Comparison of ENCODE assay signal across 11 mouse cellular contexts in genomic region chr17:86379405-86380137, GRCm38 (mm10).
A peak's percentile ranks its signal among the peaks of the same experiment; 100 is the strongest.
DNase-seq lines count a peak whose midpoint lies in the region; ATAC-seq and TF ChIP-seq lines count a peak whose summit lies in the region.
"Had no signal": no experiment of that assay in that cellular context is flagged by ENCODE, and none has a peak within 500 bp of the region (broad histone marks: within the 10 kb centered on the region; RNA-seq: fewer than 3 reads in every experiment).

No protein-coding gene starts in this region.

- 0 out of 2 replicates have a peak overlapping the region, but pooled peaks have one; percentile 18 for H3K4me2 ChIP-seq in heart, embryonic 16.5 days (ENCODE audit: low read depth, low read length)
- peak overlapping the region; percentile 39 for H3K4me2 ChIP-seq in CH12.LX (ENCODE audit: insufficient read depth, low read depth, poor library complexity, severe bottlenecking)
- H3K4me2 ChIP-seq in liver, embryonic 12.5 days, result no peak overlapping the region

- H3K9ac ChIP-seq in heart, embryonic 16.5 days (ENCODE audit: low read length), result 0 out of 2 replicates have a peak overlapping the region, but pooled peaks have one; percentile 6
- H3K9ac ChIP-seq in CH12.LX (ENCODE audit: insufficient read depth, low read depth), result 0 out of 2 replicates have a peak overlapping the region, but pooled peaks have one; percentile 0
- H3K9ac ChIP-seq in liver, embryonic 12.5 days, result no peak overlapping the region

- H3K9me3 ChIP-seq in heart, embryonic 16.5 days (replicated peaks; ENCODE audit: control insufficient read depth, low read length), result no peaks in the 10 kb centered on the region
- no peaks in the 10 kb centered on the region for H3K9me3 ChIP-seq in CH12.LX (replicated peaks; ENCODE audit: low read length)
- no peaks in the 10 kb centered on the region for H3K9me3 ChIP-seq in limb, embryonic 10.5 days (replicated peaks)
- no peaks in the 10 kb centered on the region for H3K9me3 ChIP-seq in liver, embryonic 12.5 days (replicated peaks)

- dilution Hi-C loops in CH12.LX (cut with MboI; ENCODE audit: extremely low pct_ligation_motif_present, extremely low pct_unique_long_range_greater_than_20kb, low sequenced_read_pairs), result no loop called here

- H3K79me2 ChIP-seq in CH12.LX (replicated peaks; ENCODE audit: control insufficient read depth, extremely low read depth, insufficient read depth, poor library complexity, severe bottlenecking), result no peaks in the 10 kb centered on the region; the same call in 1 of the 2 replicates

- DNase-seq in heart, adult 9 months (ENCODE audit: low spot score in 2 of 2), result no peak
- no peak for DNase-seq in CH12.LX (ENCODE audit: extremely low read depth)
- DNase-seq in limb, embryonic 10.5 days (ENCODE audit: low spot score), result no peak
- DNase-seq in thymus, postnatal 14 days, result no peak
- DNase-seq: cerebellum, adult 9-11 months; right cerebral cortex, postnatal 4 days; thymus, postnatal 25 days had no signal

- in situ Hi-C loops in CH12.LX (cut with MboI; ENCODE audit: low pct_ligation_motif_present, low pct_unique_long_range_greater_than_20kb, low sequenced_read_pairs), result loop anchor here (10.0 kb wide), 1 partner anchor 55 kb away; no protein-coding TSS in a partner anchor

- H3K27me3 ChIP-seq in heart, embryonic 16.5 days (ENCODE audit: control insufficient read depth, insufficient read depth, low read length), result no peaks in the 10 kb centered on the region
- H3K27me3 ChIP-seq in CH12.LX (replicated peaks), result no peaks in the 10 kb centered on the region
- no peaks in the 10 kb centered on the region for H3K27me3 ChIP-seq in limb, embryonic 10.5 days (ENCODE audit: low read depth, poor library complexity, severe bottlenecking)
- H3K27me3 ChIP-seq in liver, embryonic 12.5 days (replicated peaks), result no peaks in the 10 kb centered on the region

- peaks cover 25% of the 10 kb centered on the region for H3K4me1 ChIP-seq in heart, embryonic 16.5 days (ENCODE audit: control insufficient read depth, insufficient read depth, low read length)
- H3K4me1 ChIP-seq in CH12.LX (ENCODE audit: control insufficient read depth in 1 of 2, insufficient read depth in 2 of 2), result peaks cover 42 to 94% of the 10 kb centered on the region in 2 experiments
- H3K4me1 ChIP-seq in cortical plate, adult 2 months (ENCODE audit: control insufficient read depth, insufficient read depth, low read length), result peaks cover 7% of the 10 kb centered on the region
- H3K4me1 ChIP-seq in limb, embryonic 10.5 days, result peaks cover 89% of the 10 kb centered on the region
- peaks cover 19% of the 10 kb centered on the region for H3K4me1 ChIP-seq in liver, embryonic 12.5 days

- H3K4me3 ChIP-seq in heart, embryonic 16.5 days (ENCODE audit: low read length), result no peak overlapping the region
- H3K4me3 ChIP-seq in CH12.LX (replicated peaks in 1 of 3; ENCODE audit: low read depth in 2 of 3, low read length in 2 of 3, poor library complexity in 1 of 3), result no peak overlapping the region
- H3K4me3 ChIP-seq in cortical plate, adult 2 months (ENCODE audit: insufficient read depth, low read length), result no peak overlapping the region
- peak overlapping the region; percentile 3; the same call in 1 of the 2 replicates for H3K4me3 ChIP-seq in limb, embryonic 10.5 days
- no peak overlapping the region for H3K4me3 ChIP-seq in liver, embryonic 12.5 days

- ATAC-seq in heart, embryonic 16.5 days (replicated peaks; ENCODE audit: extremely low read depth, insufficient read depth, low FRiP score), result no peak
- no peak for ATAC-seq in megakaryocyte-erythroid progenitor cell, adult 5-6 weeks (replicated peaks; ENCODE audit: low FRiP score, low TSS enrichment, poor library complexity, severe bottlenecking)
- ATAC-seq in liver, embryonic 12.5 days, result no peak

- no peak; the same call in 1 of the 2 replicates for TF ChIP-seq RAD21 in CH12.LX (IDR thresholded peaks at IDR 0.05; ENCODE audit: low read depth, low read length)

- no peak for TF ChIP-seq POLR2A in CH12.LX (IDR thresholded peaks at IDR 0.05; ENCODE audit: low read depth, low read length)
- no peak for TF ChIP-seq POLR2A in cortical plate, adult 2 months (IDR thresholded peaks at IDR 0.05; ENCODE audit: extremely low read depth, insufficient read depth, low read length)

- 30% methylated on average over 17 of the region's 17 CpGs for WGBS in heart, embryonic 16.5 days
- WGBS in limb, embryonic 10.5 days, result 9% methylated on average over 17 of the region's 17 CpGs
- 35% methylated on average over 17 of the region's 17 CpGs for WGBS in liver, embryonic 12.5 days (ENCODE audit: insufficient replicate concordance)

- no peaks in the 10 kb centered on the region for H3K36me3 ChIP-seq in heart, embryonic 16.5 days (ENCODE audit: control insufficient read depth, insufficient read depth)
- H3K36me3 ChIP-seq in CH12.LX (replicated peaks in 1 of 2; ENCODE audit: control insufficient read depth in 1 of 2, insufficient read depth in 1 of 2, low read length in 1 of 2), result peaks cover 0 to 4% of the 10 kb centered on the region in 2 experiments
- H3K36me3 ChIP-seq in limb, embryonic 10.5 days, result no peaks in the 10 kb centered on the region
- H3K36me3 ChIP-seq in liver, embryonic 12.5 days, result no peaks in the 10 kb centered on the region

- peak; percentile 52 for TF ChIP-seq EP300 in CH12.LX (IDR thresholded peaks at IDR 0.05; ENCODE audit: low read length)

- no peak overlapping the region for H3K27ac ChIP-seq in heart, embryonic 16.5 days (ENCODE audit: low read length)
- no peak overlapping the region; the same call in 1 of the 2 replicates for H3K27ac ChIP-seq in CH12.LX (ENCODE audit: insufficient read depth, low read depth)
- H3K27ac ChIP-seq in cortical plate, adult 2 months (ENCODE audit: insufficient read depth, low read length), result peak overlapping the region; percentile 87
- peak overlapping the region; percentile 56 for H3K27ac ChIP-seq in limb, embryonic 10.5 days
- no peak overlapping the region for H3K27ac ChIP-seq in liver, embryonic 12.5 days

- TF ChIP-seq CTCF in CH12.LX (conservative IDR thresholded peaks at IDR 0.05 in 1 of 2, IDR thresholded peaks at IDR 0.05 in 1 of 2; ENCODE audit: low read depth in 2 of 2, low read length in 2 of 2), result no peak
- TF ChIP-seq CTCF in cortical plate, adult 2 months (IDR thresholded peaks at IDR 0.05; ENCODE audit: extremely low read depth, insufficient read depth, low read length), result 0 out of 2 replicates have a peak, but pooled peaks have one; percentile 1

TF ChIP-seq in CH12.LX, 34 proteins besides CTCF, POLR2A, EP300 and RAD21:
- TF ChIP-seq MYC (IDR thresholded peaks at IDR 0.05; ENCODE audit: low read depth, low read length), result no peak
- TF ChIP-seq SMC3 (IDR thresholded peaks at IDR 0.05; ENCODE audit: low read depth, low read length), result 0 out of 2 replicates have a peak, but pooled peaks have one; percentile 4
- no peak for TF ChIP-seq E2F4 (IDR thresholded peaks at IDR 0.05; ENCODE audit: insufficient replicate concordance, low read depth, low read length)
- TF ChIP-seq RCOR1 (conservative IDR thresholded peaks at IDR 0.05; ENCODE audit: low read depth, low read length), result no peak

Comparison
In these comparisons a context has a peak if more than half of its experiments do, and no peak if none do; other contexts are left out.
1. H3K27ac ChIP-seq: peak in cortical plate, adult 2 months (single experiment) and limb, embryonic 10.5 days (single experiment); none in heart, embryonic 16.5 days (single experiment), CH12.LX (single experiment) and liver, embryonic 12.5 days (single experiment).